Mouse (Mus musculus) myocyte (in vitro differentiated cells): ENCODE results near the gene Abcc12. TPM values are rescaled to one million over a fixed set of nuclear protein-coding genes. Genes with fewer than 3 reads are reported as not detected.

ENCODE experiments used
- H3K27me3 ChIP-seq: one replicate; pipeline ENCODE4 v1.6.1; 2011; ENCODE audit not compliant: control insufficient read depth, insufficient read depth, insufficient read length
- H3K36me3 ChIP-seq: one replicate; pipeline ENCODE4 v1.6.1; 2011; ENCODE audit not compliant: control insufficient read depth, insufficient read depth
- H3K4me2 ChIP-seq: one replicate; pipeline ENCODE4 v1.6.1; 2011; ENCODE audit warnings: low read depth, control low read depth
- H3K4me3 ChIP-seq: one replicate; pipeline ENCODE4 v1.5.1; 2011; ENCODE audit warnings: mild to moderate bottlenecking, control low read depth, moderate library complexity
- H3K79me2 ChIP-seq: one replicate; pipeline ENCODE4 v1.6.1; 2011; ENCODE audit not compliant: control insufficient read depth, insufficient read depth
- H3ac ChIP-seq: one replicate; pipeline ENCODE4 v1.6.1; 2011; ENCODE audit not compliant: control insufficient read depth, insufficient read length
- CEBPB ChIP-seq: IDR thresholded peaks from 2 replicates; pipeline ENCODE4 v1.6.1; 2011; ENCODE audit warnings: mild to moderate bottlenecking, moderate library complexity; ENCODE audit not compliant: poor library complexity, insufficient read depth, severe bottlenecking
- E2F4 ChIP-seq: IDR thresholded peaks from one replicate; pipeline ENCODE4 v1.6.1; 2011; ENCODE audit warnings: mild to moderate bottlenecking, control low read depth, moderate library complexity; ENCODE audit not compliant: insufficient read depth
- MAX ChIP-seq: IDR thresholded peaks from one replicate; pipeline ENCODE4 v1.6.1; 2011; ENCODE audit warnings: low read depth, mild to moderate bottlenecking, control low read depth
- MYOD1 ChIP-seq, 3 experiments: IDR thresholded peaks; one replicate each; pipeline ENCODE4 v1.6.1; 2011; ENCODE audit warnings: control low read depth in 2 of 3, low read depth in 2 of 3, mild to moderate bottlenecking in 2 of 3, moderate library complexity in 1 of 3; ENCODE audit not compliant: insufficient read length in 2 of 3, control insufficient read depth in 1 of 3
- MYOG ChIP-seq, 3 experiments: IDR thresholded peaks; one replicate each; pipeline ENCODE4 v1.6.1; 2011; ENCODE audit warnings: control low read depth in 2 of 3, low read depth in 2 of 3, mild to moderate bottlenecking in 2 of 3; ENCODE audit not compliant: insufficient read length in 2 of 3, control insufficient read depth in 1 of 3, insufficient read depth in 1 of 3
- POLR2A ChIP-seq: IDR thresholded peaks from one replicate; pipeline ENCODE4 v1.6.1; 2011; ENCODE audit warnings: low read depth, mild to moderate bottlenecking, control low read depth, moderate library complexity; ENCODE audit not compliant: insufficient read length
- POLR2AphosphoS2 ChIP-seq: IDR thresholded peaks from one replicate; pipeline ENCODE4 v1.6.1; 2011; ENCODE audit warnings: low read depth, control low read depth; ENCODE audit not compliant: insufficient read length
- REST ChIP-seq: IDR thresholded peaks from one replicate; pipeline ENCODE4 v1.6.1; 2011; ENCODE audit warnings: mild to moderate bottlenecking, control low read depth, moderate library complexity; ENCODE audit not compliant: insufficient read depth, insufficient read length
- SRF ChIP-seq: IDR thresholded peaks from one replicate; pipeline ENCODE4 v1.6.1; 2011; ENCODE audit warnings: low read depth; ENCODE audit not compliant: control insufficient read depth, insufficient read length
- TCF12 ChIP-seq: IDR thresholded peaks from one replicate; pipeline ENCODE4 v1.6.1; 2011; ENCODE audit warnings: mild to moderate bottlenecking, control low read depth; ENCODE audit not compliant: poor library complexity, insufficient read depth, severe bottlenecking
- TCF3 ChIP-seq: IDR thresholded peaks from one replicate; pipeline ENCODE4 v1.6.1; 2011; ENCODE audit warnings: low read depth, control low read depth; ENCODE audit not compliant: insufficient read length
- USF1 ChIP-seq: IDR thresholded peaks from one replicate; pipeline ENCODE4 v1.6.1; 2011; ENCODE audit warnings: low read depth, mild to moderate bottlenecking, control low read depth, moderate library complexity
- polyA plus RNA-seq: library from polyadenylated mRNA; unstranded; fragments of >200 nt; fragmentation: generic; extraction: Trizol; gene quantifications from one replicate; pipeline ENCODE4 v1.2.1, GENCODE M21; 2012; ENCODE audit warnings: missing spikeins

The Abcc12 gene
- polyA plus RNA-seq: not detected

DNA sequence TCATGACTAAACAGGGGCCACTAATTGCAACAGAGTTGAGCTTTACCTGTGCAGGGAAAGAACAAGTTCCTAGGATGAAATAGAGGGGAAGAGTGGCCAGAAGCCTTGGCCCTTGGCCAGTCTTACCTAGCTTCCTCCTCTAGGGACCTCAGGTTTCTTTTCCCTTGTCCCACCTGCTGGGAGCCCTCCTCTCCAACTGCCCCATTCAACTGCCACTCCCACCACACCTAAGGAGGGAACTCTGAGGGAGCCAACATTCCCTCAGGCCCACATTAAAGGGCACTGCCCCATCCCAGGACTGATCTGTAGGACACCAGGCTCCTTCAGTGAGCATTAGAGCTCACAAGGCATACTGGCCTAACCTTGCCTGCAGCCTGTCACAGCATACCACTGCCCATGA lies at the start of gene Abcc12:
Gene Abcc12, minus strand, starts transcription at position 229 of the 400 bp plus-strand sequence.
- no peak within 1 kb of the TSS for H3ac ChIP-seq
- H3K79me2 ChIP-seq: no peaks in the 10 kb centered on the region
- H3K36me3 ChIP-seq: no peaks in the 10 kb centered on the region
- H3K4me3 ChIP-seq: no peak within 1 kb of the TSS
- no peak for TF ChIP-seq CEBPB
- no peak for TF ChIP-seq POLR2AphosphoS2
- no peak for TF ChIP-seq MAX
- no peak for TF ChIP-seq MYOD1 (IDR thresholded peaks at IDR 0.05; ENCODE audit: control insufficient read depth in 1 of 3, insufficient read length in 2 of 3, low read depth in 2 of 3)
- TF ChIP-seq USF1: no peak
- TF ChIP-seq POLR2A: no peak
- TF ChIP-seq E2F4: no peak
- peaks cover 6% of the 10 kb centered on the region for H3K27me3 ChIP-seq
- H3K4me2 ChIP-seq: no peak within 1 kb of the TSS

DNA sequence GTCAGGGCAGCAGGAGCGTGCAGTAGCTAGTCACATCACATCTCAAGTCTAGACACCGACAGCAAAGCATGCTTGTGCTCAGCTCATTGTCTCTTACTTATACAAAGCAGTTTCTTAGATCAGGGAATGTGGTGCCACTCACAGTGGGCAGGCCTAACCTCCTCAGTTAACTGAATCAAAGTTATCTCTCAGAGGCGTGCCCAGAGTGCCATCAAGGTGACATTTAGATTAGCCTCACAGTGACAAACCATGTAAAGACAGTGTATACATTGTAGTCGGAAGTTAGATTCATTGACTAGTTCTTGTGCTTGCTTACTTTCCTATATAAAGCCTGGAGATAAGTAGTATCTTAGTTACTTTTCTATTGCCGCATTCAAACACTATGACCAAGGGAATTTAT lies 49.7 kb upstream of the Abcc12 start:
- no peak overlapping the region for H3ac ChIP-seq
- TF ChIP-seq REST: no peak
- no peak for TF ChIP-seq CEBPB
- no peak for TF ChIP-seq USF1
- TF ChIP-seq POLR2AphosphoS2: no peak
- no peak for TF ChIP-seq TCF3
- no peak for TF ChIP-seq E2F4
- TF ChIP-seq TCF12: no peak
- no peak for TF ChIP-seq MYOG (IDR thresholded peaks at IDR 0.05; ENCODE audit: control insufficient read depth in 1 of 3, insufficient read depth in 1 of 3, insufficient read length in 2 of 3, low read depth in 2 of 3)
- no peak for TF ChIP-seq SRF
- TF ChIP-seq MAX: no peak
- no peak for TF ChIP-seq MYOD1 (IDR thresholded peaks at IDR 0.05; ENCODE audit: control insufficient read depth in 1 of 3, insufficient read length in 2 of 3, low read depth in 2 of 3)
- TF ChIP-seq POLR2A: no peak
- H3K27me3 ChIP-seq: no peaks in the 10 kb centered on the region
- H3K4me2 ChIP-seq: no peak overlapping the region
- peaks cover 13% of the 10 kb centered on the region for H3K36me3 ChIP-seq
- H3K79me2 ChIP-seq: peaks cover 25% of the 10 kb centered on the region
- H3K4me3 ChIP-seq: no peak overlapping the region

DNA sequence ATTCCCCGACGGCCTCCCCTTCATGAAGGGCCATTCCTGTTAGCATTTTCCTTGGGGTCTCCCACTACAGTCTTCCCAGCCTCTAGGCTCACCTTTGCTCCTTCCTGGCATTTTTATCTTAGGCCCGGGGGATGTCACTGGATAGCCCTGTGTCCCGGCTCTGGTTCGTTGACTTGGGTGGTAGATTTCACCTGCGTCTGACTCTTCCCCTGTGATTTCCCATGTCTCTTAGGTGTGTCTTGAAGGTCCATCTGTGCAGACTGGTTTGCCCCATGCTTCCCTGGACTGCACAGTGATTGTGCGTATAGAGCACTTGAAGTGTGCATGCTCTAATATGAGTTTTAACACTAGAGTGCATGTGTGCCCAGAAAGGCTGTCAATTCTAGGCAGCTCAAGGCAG lies 44.4 kb upstream of the Abcc12 start:
- TF ChIP-seq USF1 (no peak), MYOD1 (IDR thresholded peaks at IDR 0.05; ENCODE audit: control insufficient read depth in 1 of 3, insufficient read length in 2 of 3, low read depth in 2 of 3) (no peak)
- H3K4me3 ChIP-seq: peak overlapping the region; percentile 90

DNA sequence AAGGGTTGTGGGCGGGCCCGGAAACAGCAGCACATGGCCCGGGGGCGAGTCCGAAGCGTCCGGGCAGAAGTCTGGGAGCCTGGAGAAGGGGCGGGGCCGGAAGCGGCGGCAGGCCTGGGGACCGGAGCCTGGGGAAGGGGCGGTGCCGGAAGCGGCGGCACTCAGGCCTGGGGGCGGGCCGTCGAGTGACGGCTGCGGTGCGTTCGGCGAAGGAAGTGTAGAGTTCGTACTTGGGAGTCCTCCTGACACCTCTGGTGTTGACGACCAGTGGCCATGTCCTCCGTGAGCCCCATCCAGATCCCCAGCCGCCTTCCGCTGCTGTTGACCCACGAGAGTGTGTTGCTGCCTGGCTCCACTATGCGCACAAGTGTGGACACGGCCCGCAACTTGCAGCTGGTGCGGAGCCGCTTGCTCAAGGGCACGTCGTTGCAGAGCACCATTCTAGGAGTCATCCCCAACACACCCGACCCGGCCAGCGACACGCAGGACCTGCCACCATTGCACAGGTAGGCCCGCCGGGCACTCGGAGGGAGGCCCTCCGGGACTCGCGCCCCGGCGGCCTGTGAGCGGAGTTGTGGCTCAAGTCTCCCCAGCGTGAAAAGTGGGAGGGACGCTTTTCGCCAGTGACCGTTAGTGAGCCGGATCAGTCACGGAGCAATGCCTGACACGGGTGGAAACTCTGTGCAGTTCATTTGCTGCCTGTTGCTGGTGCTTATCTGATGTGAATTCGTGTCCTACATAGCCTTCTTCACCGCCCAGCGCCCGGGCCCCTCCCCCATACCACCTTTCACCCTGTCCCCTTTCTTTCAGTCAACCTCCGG lies 43.6 kb upstream of the Abcc12 start, which contains the start of gene Lonp2:
Gene Lonp2, plus strand, starts transcription at position 133 of the 821 bp plus-strand sequence.
- peak within 1 kb of the TSS; percentile 90 for H3K4me3 ChIP-seq
- TF ChIP-seq TCF3 (no peak), MYOG (IDR thresholded peaks at IDR 0.05; ENCODE audit: control insufficient read depth in 1 of 3, insufficient read depth in 1 of 3, insufficient read length in 2 of 3, low read depth in 2 of 3) (peak in 1 of 3 experiments; percentile 48), USF1 (peak; percentile 11), POLR2A (peak; percentile 91), SRF (no peak), MYOD1 (IDR thresholded peaks at IDR 0.05; ENCODE audit: control insufficient read depth in 1 of 3, insufficient read length in 2 of 3, low read depth in 2 of 3) (peak in 1 of 3 experiments; percentile 22), POLR2AphosphoS2 (peak; percentile 81), TCF12 (no peak), E2F4 (no peak), REST (no peak)
- H3K4me2 ChIP-seq: peak within 1 kb of the TSS; percentile 81
- peak within 1 kb of the TSS; percentile 70 for H3ac ChIP-seq
- H3K79me2 ChIP-seq: peaks cover 36% of the 10 kb centered on the region
- H3K36me3 ChIP-seq: no peaks in the 10 kb centered on the region
- H3K27me3 ChIP-seq: no peaks in the 10 kb centered on the region

More for the DNA sequence above, 44.4 kb upstream of the Abcc12 start:
- no peaks in the 10 kb centered on the region for H3K27me3 ChIP-seq
- H3ac ChIP-seq: peak overlapping the region; percentile 70
- peak overlapping the region; percentile 81 for H3K4me2 ChIP-seq
- no peaks in the 10 kb centered on the region for H3K36me3 ChIP-seq
- H3K79me2 ChIP-seq: peaks cover 36% of the 10 kb centered on the region

DNA sequence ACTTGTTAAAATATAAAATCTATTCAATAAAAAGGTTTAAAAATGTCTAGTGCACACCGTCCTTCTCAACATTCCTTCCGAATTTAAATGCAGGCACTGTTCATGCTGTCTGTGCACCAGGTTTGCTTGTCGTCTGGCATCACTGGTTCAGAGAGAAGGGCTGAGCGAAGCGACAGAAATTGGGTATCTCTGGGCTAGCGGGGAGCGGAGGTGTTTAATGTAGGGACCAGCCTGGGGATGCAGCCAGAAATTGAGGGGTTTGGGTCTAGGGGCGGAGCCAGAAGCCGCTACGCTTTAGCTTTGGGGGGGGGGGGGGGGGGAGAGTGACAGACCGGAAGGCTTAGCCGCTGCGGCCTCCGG lies 43.0 kb upstream of the Abcc12 start:
- TF ChIP-seq MYOG (IDR thresholded peaks at IDR 0.05; ENCODE audit: control insufficient read depth in 1 of 3, insufficient read depth in 1 of 3, insufficient read length in 2 of 3, low read depth in 2 of 3) (no peak), TCF3 (no peak), MAX (no peak), POLR2AphosphoS2 (no peak), TCF12 (no peak), MYOD1 (IDR thresholded peaks at IDR 0.05; ENCODE audit: control insufficient read depth in 1 of 3, insufficient read length in 2 of 3, low read depth in 2 of 3) (no peak)
- Histone ChIP-seq H3K36me3 (no peaks in the 10 kb centered on the region), H3K4me2 (peak overlapping the region; percentile 72), H3K27me3 (no peaks in the 10 kb centered on the region), H3ac (peak overlapping the region; percentile 70), H3K4me3 (peak overlapping the region; percentile 90), H3K79me2 (peaks cover 36% of the 10 kb centered on the region)
